Mouse (Mus musculus) stomach, embryonic 14.5 days (tissue): ENCODE measurements around the gene Skap1. TPM values are rescaled to one million over a fixed set of nuclear protein-coding genes. Genes with fewer than 3 reads are reported as not detected.

Source experiments
- ATAC-seq: fragments of 200-750 bp; cut with Nextera tagmentation; 2 replicates; pipeline ENCODE4 v1.8.0; 2017; ENCODE audit warnings: low read depth, moderate TSS enrichment; ENCODE audit not compliant: insufficient number of reproducible peaks, insufficient read depth, low FRiP score
- H3K27ac ChIP-seq: fragments of 300-500 bp; sonication (generic); 2 replicates; pipeline ENCODE4 v1.5.1; 2014; ENCODE audit warnings: mild to moderate bottlenecking, low read length, moderate library complexity, mixed read lengths
- H3K27me3 ChIP-seq: fragments of 300-500 bp; sonication (generic); 2 replicates; pipeline ENCODE4 v1.6.1; 2014; ENCODE audit warnings: low read length, control low read depth, mixed read lengths; ENCODE audit not compliant: control insufficient read depth, insufficient read depth
- H3K36me3 ChIP-seq: fragments of 300-500 bp; sonication (generic); 2 replicates; pipeline ENCODE4 v1.6.1; 2014; ENCODE audit warnings: mild to moderate bottlenecking, control low read depth, low read length, moderate library complexity, mixed read lengths; ENCODE audit not compliant: control insufficient read depth, insufficient read depth
- H3K4me1 ChIP-seq: fragments of 300-500 bp; sonication (generic); 2 replicates; pipeline ENCODE4 v1.6.1; 2014; ENCODE audit warnings: low read length, control low read depth, mixed read lengths; ENCODE audit not compliant: control insufficient read depth, insufficient read depth
- H3K4me2 ChIP-seq: fragments of 300-500 bp; sonication (generic); replicated peaks from 2 replicates; pipeline ENCODE4 v1.6.1; 2014; ENCODE audit warnings: low read depth, low read length, control low read depth
- H3K4me3 ChIP-seq: fragments of 300-500 bp; sonication (generic); 2 replicates; pipeline ENCODE4 v1.5.1; 2014; ENCODE audit warnings: low read depth, low read length, control low read depth
- H3K9ac ChIP-seq: fragments of 300-500 bp; sonication (generic); replicated peaks from 2 replicates; pipeline ENCODE4 v1.6.1; 2014; ENCODE audit warnings: low read depth, mild to moderate bottlenecking, control low read depth, low read length, moderate library complexity, mixed read lengths
- H3K9me3 ChIP-seq: fragments of 300-500 bp; sonication (generic); 2 replicates; pipeline ENCODE4 v1.6.1; 2016; ENCODE audit warnings: low read depth, low read length, control low read depth; ENCODE audit not compliant: control insufficient read depth
- WGBS: fragments of 180-500 bp; shearing (Covaris S2); extraction: QIAGEN DNeasy Blood & Tissue Kit; methylation state at CpG from one replicate; pipeline ENCODE4 v1.1.7; 2014; 5-methylcytosine and 5-hydroxymethylcytosine counted together
- polyA plus RNA-seq: library from polyadenylated mRNA; unstranded; fragments of >200 nt; fragmentation: Nextera tagmentation; extraction: Ambion mirVana; gene quantifications from 2 replicates; pipeline ENCODE4 v1.2.1, GENCODE M21; 2014

Skap1 gene
- polyA plus RNA-seq, 1 experiment from 2014 or later = 0.82 TPM

GRCm38 (mm10) chr11:96786731-96787450 lies 322.5 kb downstream of the Skap1 start:
- no peaks in the 10 kb centered on the region for H3K9me3 ChIP-seq
- ATAC-seq = no peak
- peaks cover 8% of the 10 kb centered on the region; the same call in 1 of the 2 replicates for H3K4me1 ChIP-seq
- peaks cover 8% of the 10 kb centered on the region; the same call in 1 of the 2 replicates for H3K36me3 ChIP-seq
- no peak overlapping the region for H3K4me2 ChIP-seq
- no peaks in the 10 kb centered on the region for H3K27me3 ChIP-seq
- no peak overlapping the region for H3K4me3 ChIP-seq
- no peak overlapping the region for H3K27ac ChIP-seq
- no peak overlapping the region for H3K9ac ChIP-seq
- 32% methylated on average over 9 of the region's 9 CpGs for WGBS

- H3K4me2 ChIP-seq = peak within 1 kb of the TSS; percentile 92
- WGBS = 1% methylated on average over 93 of the region's 93 CpGs
- ATAC-seq = peak; percentile 96
- peaks cover 8% of the 10 kb centered on the region; the same call in 1 of the 2 replicates for H3K4me1 ChIP-seq
- H3K36me3 ChIP-seq = peaks cover 12% of the 10 kb centered on the region; the same call in 1 of the 2 replicates
- peak within 1 kb of the TSS; percentile 90 for H3K4me3 ChIP-seq
- H3K9me3 ChIP-seq = no peaks in the 10 kb centered on the region
- peak within 1 kb of the TSS; percentile 91 for H3K9ac ChIP-seq
- no peaks in the 10 kb centered on the region for H3K27me3 ChIP-seq
- peak within 1 kb of the TSS; percentile 93 for H3K27ac ChIP-seq
These were observed 324.7 kb downstream of the Skap1 start, which contains the start of gene Cbx1 for GRCm38 (mm10) chr11:96788871-96789795. Gene Cbx1 (plus strand): TSS chr11:96789127.

GRCm38 (mm10) chr11:96789990-96790389 lies 325.6 kb downstream of the Skap1 start:
- 5% methylated on average over 5 of the region's 5 CpGs for WGBS
- no peaks in the 10 kb centered on the region for H3K27me3 ChIP-seq
- peak overlapping the region; percentile 92 for H3K4me2 ChIP-seq
- peak overlapping the region; percentile 91 for H3K9ac ChIP-seq
- H3K36me3 ChIP-seq = peaks cover 12% of the 10 kb centered on the region; the same call in 1 of the 2 replicates
- ATAC-seq = no peak
- H3K27ac ChIP-seq = peak overlapping the region; percentile 93; the same call in 1 of the 2 replicates
- peaks cover 8% of the 10 kb centered on the region; the same call in 1 of the 2 replicates for H3K4me1 ChIP-seq
- no peaks in the 10 kb centered on the region for H3K9me3 ChIP-seq
- H3K4me3 ChIP-seq = peak overlapping the region; percentile 90

- Histone ChIP-seq H3K27me3 (no peaks in the 10 kb centered on the region), H3K27ac (no peak overlapping the region), H3K9ac (0 out of 2 replicates have a peak overlapping the region, but pooled peaks have one; percentile 18), H3K36me3 (peaks cover 17% of the 10 kb centered on the region; the same call in 1 of the 2 replicates), H3K4me1 (peaks cover 8% of the 10 kb centered on the region; the same call in 1 of the 2 replicates), H3K4me3 (peak overlapping the region; percentile 90), H3K4me2 (peak overlapping the region; percentile 92), H3K9me3 (no peaks in the 10 kb centered on the region)
- 17% methylated on average over 1 of the region's 1 CpGs for WGBS
- no peak for ATAC-seq
These were observed 326.3 kb downstream of the Skap1 start for GRCm38 (mm10) chr11:96790681-96791080.

GRCm38 (mm10) chr11:96795491-96795890 lies 331.1 kb downstream of the Skap1 start:
- H3K9ac ChIP-seq = no peak overlapping the region
- 93% methylated on average over 13 of the region's 13 CpGs for WGBS
- no peaks in the 10 kb centered on the region for H3K9me3 ChIP-seq
- H3K27ac ChIP-seq = no peak overlapping the region
- H3K36me3 ChIP-seq = peaks cover 26% of the 10 kb centered on the region; the same call in 1 of the 2 replicates
- H3K4me2 ChIP-seq = no peak overlapping the region
- ATAC-seq = no peak
- no peak overlapping the region for H3K4me3 ChIP-seq
- no peaks in the 10 kb centered on the region for H3K27me3 ChIP-seq
- H3K4me1 ChIP-seq = peaks cover 3% of the 10 kb centered on the region; the same call in 1 of the 2 replicates

- peaks cover 26% of the 10 kb centered on the region for H3K36me3 ChIP-seq
- H3K4me2 ChIP-seq = no peak overlapping the region
- H3K4me1 ChIP-seq = no peaks in the 10 kb centered on the region; the same call in 1 of the 2 replicates
- no peak for ATAC-seq
- no peaks in the 10 kb centered on the region for H3K9me3 ChIP-seq
- no peak overlapping the region for H3K9ac ChIP-seq
- no peaks in the 10 kb centered on the region for H3K27me3 ChIP-seq
- WGBS = 98% methylated on average over 2 of the region's 2 CpGs
- no peak overlapping the region for H3K4me3 ChIP-seq
- no peak overlapping the region for H3K27ac ChIP-seq
These were observed 331.7 kb downstream of the Skap1 start for GRCm38 (mm10) chr11:96796081-96796480.

- no peaks in the 10 kb centered on the region; the same call in 1 of the 2 replicates for H3K4me1 ChIP-seq
- WGBS = 65% methylated on average over 1 of the region's 1 CpGs
These were observed 332.2 kb downstream of the Skap1 start for GRCm38 (mm10) chr11:96796586-96796985.

GRCm38 (mm10) chr11:96799511-96799910 lies 335.1 kb downstream of the Skap1 start:
- WGBS = 81% methylated on average over 2 of the region's 2 CpGs
- no peaks in the 10 kb centered on the region for H3K4me1 ChIP-seq

More at GRCm38 (mm10) chr11:96796586-96796985, 332.2 kb downstream of the Skap1 start:
- no peaks in the 10 kb centered on the region for H3K27me3 ChIP-seq
- H3K4me2 ChIP-seq = no peak overlapping the region
- H3K9ac ChIP-seq = no peak overlapping the region
- no peak for ATAC-seq
- H3K36me3 ChIP-seq = peaks cover 30% of the 10 kb centered on the region
- no peak overlapping the region for H3K4me3 ChIP-seq
- H3K27ac ChIP-seq = no peak overlapping the region
- H3K9me3 ChIP-seq = no peaks in the 10 kb centered on the region

More at GRCm38 (mm10) chr11:96799511-96799910, 335.1 kb downstream of the Skap1 start:
- Histone ChIP-seq H3K27me3 (no peaks in the 10 kb centered on the region), H3K36me3 (peaks cover 49% of the 10 kb centered on the region), H3K9ac (no peak overlapping the region), H3K4me3 (no peak overlapping the region), H3K9me3 (no peaks in the 10 kb centered on the region), H3K27ac (no peak overlapping the region), H3K4me2 (no peak overlapping the region)
- no peak for ATAC-seq
